Mouse (Mus musculus) gastrocnemius, postnatal 25 days (tissue): Measurements from ENCODE around the gene Trpm6. TPM values are rescaled to one million over a fixed set of nuclear protein-coding genes. Genes with fewer than 3 reads are reported as not detected.

Experiments
- DNase-seq: peaks from one replicate; pipeline ENCODE4 v3.0.0; 2022
- long read RNA-seq, 2 experiments: library from polyadenylated mRNA; stranded (forward); transcript quantifications; one replicate each; pipeline ENCODE4 v2.0.0; 2021
- total RNA-seq, 2 experiments: library from RNA; stranded (reverse); gene quantifications; 1 replicate in 1 of 2; 2 replicates in 1 of 2; pipeline ENCODE4 v1.2.3; 2021

Trpm6 gene
- under 1 TPM; 0.11 to 0.15 TPM for total RNA-seq
- long read RNA-seq, experiment 1, result 0 reads
- long read RNA-seq, experiment 2, result 0 reads

GRCm38 (mm10) chr19:18749598-18750339, at the start of gene Trpm6:
Trpm6 (plus strand) TSS chr19:18749983.
- no peak for DNase-seq

DNA sequence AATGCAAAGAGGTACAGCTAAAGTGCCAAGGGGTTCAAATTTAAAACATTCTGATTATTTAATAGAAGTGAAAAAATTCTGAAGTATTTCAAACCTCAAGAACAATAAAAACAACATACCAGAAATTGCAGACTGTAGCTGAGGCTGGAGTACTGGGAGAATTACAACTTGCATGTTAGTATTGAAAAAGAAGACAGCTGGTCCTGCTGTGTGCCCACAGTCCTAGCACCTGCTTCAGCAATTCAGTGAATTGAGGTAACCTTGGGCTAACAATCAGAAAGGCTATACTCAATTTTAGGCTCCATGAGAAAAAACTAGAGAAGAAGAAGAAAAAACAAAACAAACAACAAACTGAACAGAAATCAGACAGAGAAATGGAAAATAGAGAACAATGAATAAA, 41.7 kb upstream of the Trpm6 start:
- no peak for DNase-seq

DNA sequence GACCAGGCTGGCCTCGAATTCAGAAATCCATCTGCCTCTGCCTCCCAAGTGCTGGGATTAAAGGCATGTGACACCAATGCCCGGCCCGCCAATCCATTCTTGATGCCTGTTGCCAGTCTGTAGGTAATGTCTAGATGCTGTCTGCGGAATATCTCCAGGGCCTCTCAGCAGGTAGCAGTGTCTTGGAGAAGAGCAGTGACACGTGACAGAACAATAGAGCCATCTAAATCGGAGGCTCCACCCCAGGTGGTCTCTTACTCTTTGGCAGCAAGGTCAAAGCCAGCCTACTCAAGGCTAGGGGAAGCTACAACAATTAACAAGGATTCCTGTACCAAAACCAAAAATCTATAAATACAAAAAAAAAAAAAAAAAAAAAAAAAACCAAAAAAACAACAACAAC, 38.9 kb upstream of the Trpm6 start:
- DNase-seq, result no peak

DNA sequence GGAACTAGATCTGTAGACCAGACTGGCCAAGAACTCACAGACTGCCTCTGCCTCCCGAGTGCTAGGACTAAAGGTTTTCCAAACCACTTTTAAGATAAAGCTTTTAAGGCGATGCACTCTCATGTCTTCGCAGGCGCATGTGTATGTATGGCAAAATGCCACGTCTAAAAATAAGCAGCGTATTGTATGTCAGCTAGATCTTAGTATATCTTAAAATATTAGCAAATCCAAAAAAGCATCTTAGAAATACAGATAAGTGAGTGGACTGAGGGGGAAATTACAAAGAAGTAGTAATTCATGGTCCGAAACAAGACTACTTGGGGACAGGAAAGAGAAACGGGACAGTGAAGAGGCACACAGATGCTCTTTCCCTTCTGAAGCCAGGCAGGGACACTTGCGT, 38.2 kb upstream of the Trpm6 start:
- DNase-seq, result no peak

GRCm38 (mm10) chr19:18712153-18712865, 37.5 kb upstream of the Trpm6 start:
- DNase-seq, result no peak

DNA sequence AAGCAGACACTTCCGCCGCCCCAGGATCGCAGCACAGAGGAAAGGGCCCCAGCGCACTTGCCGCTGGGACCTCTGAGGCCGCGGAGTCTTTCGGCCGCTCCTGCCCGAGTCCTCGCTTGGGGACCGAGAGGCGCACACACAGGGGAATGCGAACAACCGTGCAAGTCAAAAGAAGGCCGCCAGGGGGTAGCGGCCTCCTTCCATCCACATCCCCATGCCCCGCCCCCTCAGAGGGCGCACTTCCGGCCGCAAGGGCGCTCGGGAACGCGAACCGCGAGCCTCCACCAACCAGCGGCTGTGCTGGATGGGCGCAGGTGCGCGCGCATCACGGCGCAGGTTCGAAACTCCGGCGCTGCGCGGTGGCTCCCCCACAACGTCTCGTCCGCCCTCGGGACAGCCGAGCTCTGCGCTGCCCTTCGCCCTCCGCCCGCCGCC, 36.9 kb upstream of the Trpm6 start, which contains the start of gene D030056L22Rik:
Gene D030056L22Rik (plus strand): TSS at position 328 of the 435 bp plus-strand sequence.
- peak; percentile 97 for DNase-seq

DNA sequence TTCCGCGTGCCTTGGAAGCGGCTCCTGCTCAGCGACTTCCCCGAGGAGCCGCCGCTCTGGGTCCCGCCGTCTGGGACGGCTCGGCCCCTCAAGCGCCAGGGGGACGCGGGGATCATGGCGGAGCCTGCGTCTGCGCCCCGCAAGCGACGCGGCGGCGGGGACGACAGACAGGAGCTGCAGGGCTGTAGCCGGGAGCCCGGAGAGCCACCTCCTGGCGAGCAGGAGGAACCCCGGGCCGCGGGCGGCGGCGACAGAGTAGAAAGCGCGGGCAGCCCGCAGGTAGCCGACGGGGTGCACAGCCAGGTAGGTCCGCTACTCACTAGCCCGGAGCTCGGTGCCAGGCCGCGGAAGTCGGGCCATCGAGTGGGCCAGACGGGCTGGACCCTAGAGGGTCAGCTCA, 36.4 kb upstream of the Trpm6 start:
- DNase-seq, result peak; percentile 42

DNA sequence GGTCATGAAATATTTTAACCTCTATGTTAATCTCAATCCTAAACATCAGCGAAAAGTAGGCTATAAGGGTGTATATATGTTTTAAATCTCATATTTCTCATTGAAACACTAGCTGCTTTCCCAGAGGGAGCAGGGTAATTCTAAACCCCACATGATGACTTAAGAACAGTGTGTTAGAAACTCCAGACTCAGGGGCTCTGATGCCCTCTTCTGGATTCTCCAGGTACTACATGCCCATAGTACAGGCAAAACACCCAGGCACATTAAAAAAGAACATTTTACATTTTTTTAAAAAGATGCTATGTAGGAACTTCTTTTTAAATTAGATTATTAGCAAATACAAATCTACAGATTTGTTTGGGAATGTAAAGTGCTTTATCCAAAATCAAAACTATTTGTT, 33.4 kb upstream of the Trpm6 start:
- peak; percentile 12 for DNase-seq

- no peak for DNase-seq
These were observed 29.4 kb upstream of the Trpm6 start for GRCm38 (mm10) chr19:18720337-18720736.

- DNase-seq, result no peak
These were observed 24.6 kb upstream of the Trpm6 start for GRCm38 (mm10) chr19:18725186-18725585.

GRCm38 (mm10) chr19:18730255-18730654, 19.5 kb upstream of the Trpm6 start:
- no peak for DNase-seq

GRCm38 (mm10) chr19:18731077-18731476, 18.7 kb upstream of the Trpm6 start:
- no peak for DNase-seq

DNA sequence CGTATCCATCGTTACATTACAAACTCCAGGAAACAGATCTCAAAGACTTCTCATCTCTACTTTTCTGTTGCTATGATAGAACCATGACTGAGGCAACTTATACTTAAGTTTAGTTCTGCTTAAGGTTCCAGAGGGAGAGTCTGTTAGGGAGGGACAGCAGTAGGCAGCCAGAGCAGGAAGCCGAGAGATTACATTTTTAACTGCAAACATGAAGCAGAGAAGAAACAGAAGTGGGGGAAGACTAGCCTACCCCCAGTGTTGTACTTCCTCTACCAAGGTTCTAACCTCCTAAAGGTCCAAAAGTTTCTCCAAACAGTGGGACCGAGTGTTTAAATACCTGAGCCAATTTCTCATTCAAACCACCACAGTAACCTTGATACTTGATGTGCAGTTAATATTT, 13.9 kb upstream of the Trpm6 start:
- DNase-seq, result no peak

DNA sequence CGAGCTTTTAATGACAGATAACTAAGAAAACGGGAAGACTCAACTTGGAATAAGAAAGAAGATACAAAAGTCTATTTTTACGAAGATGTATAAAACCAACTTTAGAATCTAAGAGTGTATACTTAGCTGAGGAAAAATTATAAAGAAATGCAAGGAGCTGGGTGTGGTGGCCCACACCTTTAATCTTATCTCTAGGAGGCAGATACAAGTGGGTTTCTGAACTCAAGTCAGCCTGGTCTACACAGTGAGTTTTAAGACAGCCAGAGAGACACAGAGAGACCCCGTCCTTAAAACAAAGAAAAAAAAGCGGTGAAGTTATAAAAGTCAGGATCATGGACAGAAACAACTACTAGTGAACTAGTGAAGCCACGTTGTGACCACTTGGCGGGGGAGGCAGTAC, 10.6 kb upstream of the Trpm6 start:
- DNase-seq, result no peak

- no peak for DNase-seq
These were observed 5.8 kb upstream of the Trpm6 start for GRCm38 (mm10) chr19:18743946-18744345.

DNA sequence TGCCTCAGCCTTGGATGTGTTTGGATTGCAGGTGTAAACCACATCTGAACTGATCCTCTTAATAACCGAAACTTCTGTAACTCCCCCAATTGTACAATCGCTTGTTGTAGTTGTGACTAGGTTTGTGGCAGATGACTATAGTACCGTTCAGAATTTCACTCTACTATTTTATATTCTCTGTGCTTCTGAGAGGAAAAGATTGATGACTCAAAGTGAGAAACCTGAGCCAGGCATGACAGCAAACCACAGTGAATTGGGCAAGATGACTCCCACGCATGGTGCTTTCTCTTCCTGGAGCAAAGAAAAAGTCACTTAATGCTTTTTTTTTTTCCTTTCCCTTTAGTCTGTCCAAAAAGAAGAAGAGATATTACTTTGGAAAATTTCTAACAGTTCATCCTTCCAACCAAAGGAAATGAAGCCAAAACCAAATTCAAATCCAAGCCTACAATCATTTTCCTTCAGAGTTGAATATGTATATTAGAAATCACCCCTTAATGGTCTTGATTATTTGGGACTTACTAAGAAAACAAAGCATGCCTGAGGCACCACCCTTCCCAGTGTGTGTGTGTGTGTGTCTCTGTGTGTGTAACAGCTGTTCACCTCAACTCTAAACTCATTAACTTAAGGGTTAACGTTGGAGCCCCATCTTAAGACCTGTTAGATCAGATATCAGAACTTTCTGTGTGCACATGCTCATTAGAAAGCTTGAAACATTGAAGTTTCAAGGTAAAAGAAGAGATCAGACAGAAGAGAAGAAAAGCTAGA, 3.0 kb upstream of the Trpm6 start:
- no peak for DNase-seq

DNA sequence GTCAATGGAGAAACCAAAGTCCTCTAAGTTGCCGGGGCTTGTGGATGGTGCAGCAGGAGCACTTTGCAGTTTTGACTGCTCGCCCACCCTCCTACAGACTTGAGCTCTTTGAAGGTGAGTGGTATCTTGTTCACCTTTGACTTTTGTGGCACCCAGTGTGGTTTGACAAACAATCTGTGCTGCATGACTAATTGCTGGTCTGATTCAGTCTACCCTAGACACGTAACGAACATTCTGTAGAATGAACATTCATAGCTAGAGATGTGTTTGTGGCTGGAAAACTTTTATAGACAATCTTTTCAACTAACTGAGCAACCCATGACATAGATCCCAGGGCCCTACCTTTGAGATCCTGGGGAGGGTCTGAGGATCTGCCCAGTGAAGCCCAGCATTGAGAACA, 2.4 kb upstream of the Trpm6 start:
- DNase-seq, result no peak

GRCm38 (mm10) chr19:18757191-18757590, 7.4 kb downstream of the Trpm6 start:
- no peak for DNase-seq

- DNase-seq, result no peak
These were observed 7.9 kb downstream of the Trpm6 start for GRCm38 (mm10) chr19:18757706-18758105.

GRCm38 (mm10) chr19:18758269-18758668, 8.5 kb downstream of the Trpm6 start:
- DNase-seq, result no peak

GRCm38 (mm10) chr19:18758916-18759315, 9.1 kb downstream of the Trpm6 start:
- DNase-seq, result no peak

DNA sequence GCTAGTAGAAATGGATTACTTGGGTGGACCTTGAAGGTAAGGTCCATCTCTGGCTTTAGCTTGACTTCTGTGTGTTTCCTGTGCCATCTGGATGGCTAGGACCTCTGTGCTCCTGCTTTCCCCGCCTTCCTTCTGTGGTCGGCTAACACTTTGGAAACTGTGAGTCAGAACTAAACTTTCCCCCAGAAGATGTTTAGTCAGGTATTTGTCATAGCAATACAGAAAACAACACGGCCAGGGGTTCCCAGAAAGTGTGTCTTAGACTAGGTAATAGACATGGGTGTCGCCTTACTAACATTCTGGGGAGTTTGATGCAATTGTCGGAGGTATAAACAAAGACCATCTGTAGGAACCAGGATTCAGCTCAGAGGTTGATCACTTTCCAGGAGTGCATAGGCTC, 16.6 kb downstream of the Trpm6 start:
- no peak for DNase-seq

DNA sequence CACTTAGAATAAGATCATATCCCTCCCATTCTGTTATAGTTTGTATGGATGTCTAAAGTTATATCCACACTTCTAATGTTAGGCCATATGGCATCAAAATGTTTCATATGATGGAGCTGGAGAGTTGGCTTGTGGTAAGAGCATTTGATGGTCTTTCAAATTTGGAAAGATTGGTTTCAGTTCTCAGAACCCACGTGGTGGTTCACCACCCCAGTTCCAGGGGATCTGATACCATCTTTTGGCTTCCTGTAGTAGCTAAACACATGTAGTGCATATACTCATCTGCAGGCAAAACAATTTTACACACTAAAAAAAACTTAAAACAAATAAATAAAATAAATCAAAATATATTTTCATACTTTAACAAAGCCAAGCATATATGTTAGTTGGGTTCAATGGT, 21.3 kb downstream of the Trpm6 start:
- DNase-seq, result no peak
